ENCODE assay signal across 8 mouse cellular contexts in genomic region chr13:58807629-58808363, GRCm38 (mm10). TPM values are rescaled to one million over a fixed set of nuclear protein-coding genes. Genes with fewer than 3 reads are reported as not detected.
DNase-seq lines count a peak whose midpoint lies in the region; ATAC-seq and TF ChIP-seq lines count a peak whose summit lies in the region.

No protein-coding gene starts in this region.

- in situ Hi-C loops in ES-E14 (cut with MboI; ENCODE audit: low sequenced_read_pairs in 2 of 2, unreplicated experiment in 2 of 2), result no loop called here

- intact Hi-C loops in heart, postnatal 10 days (cut with DNase I), result loop anchor here (2.0 to 5.0 kb wide), 4 partner anchors 170 to 680 kb away; no protein-coding TSS in a partner anchor

- H3K9ac ChIP-seq in ES-E14 (ENCODE audit: insufficient read depth, low read depth, low read length, poor library complexity, severe bottlenecking), result no peak overlapping the region

- H3K27ac ChIP-seq in ES-E14 (ENCODE audit: insufficient read depth, low read depth, low read length, poor library complexity, severe bottlenecking), result no peak overlapping the region
- no peak overlapping the region for H3K27ac ChIP-seq in embryonic fibroblast, embryonic 13.5 days (ENCODE audit: insufficient read depth, low read length)
- no peak overlapping the region for H3K27ac ChIP-seq in small intestine, adult 2 months (ENCODE audit: insufficient read depth, low read depth, low read length)

- peak overlapping the region; percentile 25 to 61 for H3K4me3 ChIP-seq in ES-E14 (ENCODE audit: insufficient read depth in 1 of 2, low read depth in 1 of 2, low read length in 2 of 2, poor library complexity in 1 of 2, severe bottlenecking in 1 of 2)
- H3K4me3 ChIP-seq in embryonic fibroblast, embryonic 13.5 days (ENCODE audit: insufficient read depth, low read length), result peak overlapping the region; percentile 32
- peak overlapping the region; percentile 47 for H3K4me3 ChIP-seq in small intestine, adult 2 months (ENCODE audit: low read depth, low read length)

- TF ChIP-seq POLR2A in embryonic fibroblast, embryonic 13.5 days (IDR thresholded peaks at IDR 0.05; ENCODE audit: low read depth, low read length), result no peak
- TF ChIP-seq POLR2A in small intestine, adult 2 months (IDR thresholded peaks at IDR 0.05; ENCODE audit: low read depth, low read length), result no peak

- H3K9me3 ChIP-seq in ES-E14 (ENCODE audit: control insufficient read depth, insufficient read depth, low read depth, low read length), result no peaks in the 10 kb centered on the region

- WGBS in small intestine, adult 2 months, result 2% methylated on average over 50 of the region's 50 CpGs

- no peak for TF ChIP-seq CTCF in embryonic fibroblast, embryonic 13.5 days (IDR thresholded peaks at IDR 0.05; ENCODE audit: borderline replicate concordance, insufficient read depth, low read length)
- no peak for TF ChIP-seq CTCF in small intestine, adult 2 months (IDR thresholded peaks at IDR 0.05; ENCODE audit: extremely low read depth, insufficient read length, insufficient replicate concordance, low read depth, low read length)

- peaks cover 0 to 6% of the 10 kb centered on the region in 2 experiments; a peak in 1 of 4 replicates for H3K4me1 ChIP-seq in ES-E14 (ENCODE audit: control insufficient read depth in 2 of 2, insufficient read depth in 2 of 2, low read length in 2 of 2, poor library complexity in 1 of 2)
- H3K4me1 ChIP-seq in embryonic fibroblast, embryonic 13.5 days (ENCODE audit: control insufficient read depth, insufficient read depth, low read length), result no peaks in the 10 kb centered on the region
- peaks cover 2% of the 10 kb centered on the region; the same call in 1 of the 2 replicates for H3K4me1 ChIP-seq in small intestine, adult 2 months (ENCODE audit: control insufficient read depth, insufficient read depth, insufficient read length, low read length)

- no peak for DNase-seq in ES-E14 (ENCODE audit: low read depth, low spot score)
- DNase-seq in adrenal gland, postnatal 36 days, result peak; percentile 18 to 41
- peak; percentile 18 to 23 for DNase-seq in heart, postnatal 10 days
- peak; percentile 86 to 89 for DNase-seq in layer of hippocampus, postnatal 36 days
- DNase-seq in lung, postnatal 14 days, result peak; percentile 25

- no peaks in the 10 kb centered on the region for H3K36me3 ChIP-seq in ES-E14 (ENCODE audit: control insufficient read depth, insufficient read depth, low read length, poor library complexity, severe bottlenecking)
- H3K36me3 ChIP-seq in small intestine, adult 2 months (ENCODE audit: control insufficient read depth, insufficient read depth, low read length), result no peaks in the 10 kb centered on the region

- peaks cover 19% of the 10 kb centered on the region for H3K27me3 ChIP-seq in small intestine, adult 2 months (ENCODE audit: control insufficient read depth, insufficient read depth, low read length)

- no peak for ATAC-seq in erythroid progenitor cell, adult 5-6 weeks (replicated peaks; ENCODE audit: low FRiP score, poor library complexity, severe bottlenecking)

TF ChIP-seq in ES-E14, 5 proteins besides CTCF, POLR2A, EP300 and RAD21:
- TF ChIP-seq ZNF384 (IDR thresholded peaks at IDR 0.05; ENCODE audit: low read depth, low read length) (no peak), CHD2 (IDR thresholded peaks at IDR 0.05; ENCODE audit: low read depth, low read length) (no peak), ZC3H11A (IDR thresholded peaks at IDR 0.05; ENCODE audit: borderline replicate concordance, low read depth, low read length) (no peak), HCFC1 (IDR thresholded peaks at IDR 0.05; ENCODE audit: borderline replicate concordance, insufficient read depth, low read length) (no peak), MAFK (IDR thresholded peaks at IDR 0.05; ENCODE audit: insufficient read depth, low read depth, low read length) (no peak)

RNA-seq across cellular contexts. Expression of gene Ntrk2, which starts 1.4 kb away (rescaled TPM):
- 1.9 and 5.0 TPM in 2 replicates for total RNA-seq in ES-E14 (2012; rRNA removed)
- total RNA-seq in adrenal gland, postnatal 36 days (2021), result 10 to 100 TPM; 19.7 to 25.1 TPM
- 0.30 and 1.4 TPM in 2 replicates for polyA plus RNA-seq in embryonic fibroblast, embryonic 13.5 days (2011; ENCODE audit: insufficient read length, low read depth, missing spikeins)
- total RNA-seq in heart, postnatal 10 days (2021), result 1 to 10 TPM; 2.1 to 3.5 TPM
- total RNA-seq in layer of hippocampus, postnatal 36 days (2021), result 100 to 1,000 TPM; 321 to 331 TPM
- polyA plus RNA-seq in small intestine, adult 2 months (2012; rRNA removed), result 0.76 and 0.81 TPM in 2 replicates
- not detected in 2 replicates for total RNA-seq in erythroid progenitor cell, adult 5-6 weeks (2015; ENCODE audit: low replicate concordance)
- not detected in 2 replicates for total RNA-seq in erythroid progenitor cell, adult 5-6 weeks (2017; ENCODE audit: low replicate concordance)

Comparison
In these comparisons a context has a peak if more than half of its experiments do, and no peak if none do; other contexts are left out.
1. RNA of gene Ntrk2, which starts 1.4 kb away (total RNA-seq): 321 to 331 TPM in layer of hippocampus, postnatal 36 days; 19.7 to 25.1 TPM in adrenal gland, postnatal 36 days, 1.9 to 5.0 TPM in ES-E14, 2.1 to 3.5 TPM in heart, postnatal 10 days and not detected in erythroid progenitor cell, adult 5-6 weeks; every median in the first group is over 10 times any median in the second.
2. Peak in every context shown above with its lines, with median percentiles within 50 percentile points of each other: H3K4me3 ChIP-seq.